In genomic region chr7:37769004-37769403, GRCm38 (mm10) we compare ENCODE assay signal across 8 mouse cellular contexts. TPM values are rescaled to one million over a fixed set of nuclear protein-coding genes. Genes with fewer than 3 reads are reported as not detected.
DNase-seq lines count a peak whose midpoint lies in the region; ATAC-seq and TF ChIP-seq lines count a peak whose summit lies in the region.

No protein-coding gene starts in this region.

- H3K4me3 ChIP-seq in layer of hippocampus, adult 2 months = peak overlapping the region; percentile 59
- peak overlapping the region; percentile 64 for H3K4me3 ChIP-seq in forebrain, embryonic 15.5 days
- peak overlapping the region; percentile 41 for H3K4me3 ChIP-seq in limb, embryonic 11.5 days (ENCODE audit: low read depth, low read length)
- peak overlapping the region; percentile 49 for H3K4me3 ChIP-seq in stomach, embryonic 14.5 days (ENCODE audit: low read depth, low read length)

- H3K36me3 ChIP-seq in forebrain, embryonic 15.5 days = no peaks in the 10 kb centered on the region
- no peaks in the 10 kb centered on the region for H3K36me3 ChIP-seq in limb, embryonic 11.5 days (ENCODE audit: control insufficient read depth, insufficient read depth, low read length)
- H3K36me3 ChIP-seq in stomach, embryonic 14.5 days (ENCODE audit: control insufficient read depth, insufficient read depth, low read length) = no peaks in the 10 kb centered on the region

- no peak for ATAC-seq in forebrain, embryonic 15.5 days (replicated peaks)
- ATAC-seq in limb, embryonic 11.5 days (ENCODE audit: insufficient number of reproducible peaks, low FRiP score, low TSS enrichment, low read depth) = no peak
- ATAC-seq in stomach, embryonic 14.5 days (ENCODE audit: insufficient number of reproducible peaks, insufficient read depth, low FRiP score, low read depth) = no peak

- peak overlapping the region; percentile 90 for H3K27ac ChIP-seq in layer of hippocampus, adult 2 months
- H3K27ac ChIP-seq in forebrain, embryonic 15.5 days (replicated peaks) = peak overlapping the region; percentile 88
- H3K27ac ChIP-seq in limb, embryonic 11.5 days (replicated peaks; ENCODE audit: low read depth, low read length) = no peak overlapping the region
- no peak overlapping the region for H3K27ac ChIP-seq in stomach, embryonic 14.5 days (ENCODE audit: low read length)

- no peak for TF ChIP-seq CTCF in layer of hippocampus, adult 2 months (conservative IDR thresholded peaks at IDR 0.05)

- peak overlapping the region; percentile 99 for H3K4me2 ChIP-seq in forebrain, embryonic 15.5 days (replicated peaks)
- peak overlapping the region; percentile 86 for H3K4me2 ChIP-seq in limb, embryonic 11.5 days (ENCODE audit: low read depth, severe bottlenecking)
- H3K4me2 ChIP-seq in stomach, embryonic 14.5 days (replicated peaks; ENCODE audit: low read depth, low read length) = peak overlapping the region; percentile 80

- peak overlapping the region; percentile 68 for H3K9ac ChIP-seq in forebrain, embryonic 15.5 days (replicated peaks)
- H3K9ac ChIP-seq in limb, embryonic 11.5 days (ENCODE audit: low read length) = peak overlapping the region; percentile 28; the same call in 1 of the 2 replicates
- peak overlapping the region; percentile 30; the same call in 1 of the 2 replicates for H3K9ac ChIP-seq in stomach, embryonic 14.5 days (replicated peaks; ENCODE audit: low read depth, low read length)

- WGBS in forebrain, embryonic 15.5 days = 0% methylated on average over 28 of the region's 28 CpGs
- WGBS in limb, embryonic 11.5 days = 1% methylated on average over 28 of the region's 28 CpGs
- WGBS in stomach, embryonic 14.5 days = under 1% methylated on average over 28 of the region's 28 CpGs

- no peaks in the 10 kb centered on the region for H3K9me3 ChIP-seq in forebrain, embryonic 15.5 days
- no peaks in the 10 kb centered on the region for H3K9me3 ChIP-seq in limb, embryonic 11.5 days (ENCODE audit: control insufficient read depth, low read length)
- H3K9me3 ChIP-seq in stomach, embryonic 14.5 days (ENCODE audit: control insufficient read depth, low read depth, low read length) = no peaks in the 10 kb centered on the region

- DNase-seq in layer of hippocampus, adult 2 months (ENCODE audit: low spot score in 2 of 2) = no peak
- DNase-seq in layer of hippocampus, adult 9-11 months = no peak
- DNase-seq in cerebellum, postnatal 10 days = peak; percentile 60 to 63
- DNase-seq in limb, embryonic 11.5 days (ENCODE audit: low spot score) = peak; percentile 51
- DNase-seq in lung, postnatal 14 days = no peak
- DNase-seq in T-cell, adult 2 months (ENCODE audit: low spot score) = no peak

- no peaks in the 10 kb centered on the region for H3K27me3 ChIP-seq in forebrain, embryonic 15.5 days
- peaks cover 59% of the 10 kb centered on the region for H3K27me3 ChIP-seq in limb, embryonic 11.5 days (ENCODE audit: control insufficient read depth, insufficient read depth, low read length)
- H3K27me3 ChIP-seq in stomach, embryonic 14.5 days (ENCODE audit: control insufficient read depth, insufficient read depth, low read length) = peaks cover 15% of the 10 kb centered on the region

- peaks cover 67% of the 10 kb centered on the region for H3K4me1 ChIP-seq in forebrain, embryonic 15.5 days
- H3K4me1 ChIP-seq in limb, embryonic 11.5 days (ENCODE audit: control insufficient read depth, insufficient read depth, low read length) = peaks cover 10% of the 10 kb centered on the region; the same call in 1 of the 2 replicates
- H3K4me1 ChIP-seq in stomach, embryonic 14.5 days (ENCODE audit: control insufficient read depth, insufficient read depth, low read length) = peaks cover 11% of the 10 kb centered on the region; the same call in 1 of the 2 replicates

RNA-seq across cellular contexts. Expression of gene Zfp536, which starts 4.4 kb away (rescaled TPM):
- total RNA-seq in layer of hippocampus, adult 2 months (2021) = 10 to 100 TPM; 44.4 to 45.5 TPM
- 35.9 and 36.0 TPM in 2 replicates for polyA plus RNA-seq in forebrain, embryonic 15.5 days (2015; fragmentation: Nextera tagmentation; extraction: Ambion mirVana)
- 1.9 and 2.6 TPM in 2 replicates for polyA plus RNA-seq in limb, embryonic 11.5 days (2014; fragmentation: Nextera tagmentation; extraction: Ambion mirVana)
- 21.9 and 24.5 TPM in 2 replicates for polyA plus RNA-seq in stomach, embryonic 14.5 days (2014; fragmentation: Nextera tagmentation; extraction: Ambion mirVana)

Comparison
In these comparisons a context has a peak if more than half of its experiments do, and no peak if none do; other contexts are left out.
1. DNase-seq: peak in cerebellum, postnatal 10 days (2 of 2) and limb, embryonic 11.5 days (single experiment); none in layer of hippocampus, adult 2 months (0 of 2), layer of hippocampus, adult 9-11 months (single experiment), lung, postnatal 14 days (single experiment) and T-cell, adult 2 months (single experiment).
2. H3K27ac ChIP-seq: peak in layer of hippocampus, adult 2 months (single experiment) and forebrain, embryonic 15.5 days (single experiment); none in limb, embryonic 11.5 days (single experiment) and stomach, embryonic 14.5 days (single experiment).
3. Peak in every context shown above with its lines, with median percentiles within 50 percentile points of each other: H3K4me3 ChIP-seq, H3K4me2 ChIP-seq and H3K9ac ChIP-seq.